Mouse (Mus musculus): Measurements from ENCODE around the gene Gm3604.
A peak's percentile ranks its signal among the peaks of the same experiment; 100 is the strongest.

The Gm3604 gene

GRCm38 (mm10) chr13:62382952-62383351 is at the start of gene Gm3604:
Gene Gm3604 (minus strand): TSS chr13:62383177.
- DNase-seq (ENCODE audit: low read depth) = peak; percentile 80

DNA sequence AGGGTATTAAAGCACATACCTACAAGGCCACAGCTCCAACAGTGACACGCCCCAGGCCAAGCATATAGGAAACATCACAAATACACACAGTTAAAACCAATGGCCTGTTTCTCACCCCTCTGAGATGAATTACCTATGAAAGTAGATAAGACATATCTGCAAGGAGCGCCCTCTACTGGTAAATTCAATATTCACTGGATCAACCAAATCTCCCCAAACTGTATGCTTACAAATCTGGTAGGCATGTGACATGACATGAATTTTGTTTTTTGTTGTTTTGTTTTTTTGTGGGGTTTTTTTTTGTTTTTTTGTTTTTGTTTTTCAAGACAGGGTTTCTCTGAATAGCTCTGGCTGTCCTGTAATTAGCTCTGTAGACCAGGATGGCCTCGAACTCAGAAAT is 16.2 kb upstream of the Gm3604 start:
- peak; percentile 37 for DNase-seq (ENCODE audit: low read depth)

DNA sequence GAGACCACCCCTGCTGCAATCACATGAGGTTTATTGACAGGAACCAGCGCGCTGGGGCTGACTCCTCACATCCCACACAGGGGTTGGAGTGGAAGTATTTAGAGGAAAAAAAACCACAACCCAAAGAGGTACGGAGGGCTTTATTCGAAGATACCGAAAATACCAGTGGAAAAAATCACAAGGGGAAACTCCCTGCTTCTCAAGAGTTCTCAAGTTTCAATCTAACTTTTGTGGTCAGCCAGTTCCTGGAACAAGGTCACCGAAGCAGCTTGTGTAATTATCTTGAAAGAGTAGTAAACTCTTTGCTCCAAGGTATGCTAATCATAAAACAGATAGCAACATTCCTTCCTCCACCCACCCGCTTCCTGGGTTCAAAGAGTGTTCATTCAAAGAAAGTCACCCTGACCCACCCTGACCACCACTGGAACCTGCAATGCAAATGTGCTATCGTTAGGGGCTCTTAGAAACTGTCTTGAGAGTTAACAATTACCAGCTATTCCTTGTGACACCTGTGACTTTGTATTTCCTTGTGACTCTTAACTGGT is 7.2 kb upstream of the Gm3604 start:
- DNase-seq (ENCODE audit: low read depth) = peak; percentile 62

- no peak for DNase-seq (ENCODE audit: low read depth)
Measured at GRCm38 (mm10) chr13:62331786-62332185, 51.2 kb downstream of the Gm3604 start.

- no peak for DNase-seq (ENCODE audit: low read depth)
Measured at GRCm38 (mm10) chr13:62331381-62331780, 51.6 kb downstream of the Gm3604 start.

Data from 416B (cell line).